Mouse (Mus musculus): ENCODE results near the gene Cdk4.

Cdk4 gene

GRCm38 (mm10) chr10:127063239-127063872, at the start of gene Cdk4:
Gene Cdk4 (plus strand): TSS chr10:127063534.
- peak; percentile 99 for DNase-seq

GRCm38 (mm10) chr10:127016488-127016887, 46.8 kb upstream of the Cdk4 start:
- no peak for DNase-seq

GRCm38 (mm10) chr10:127017071-127017470, 46.3 kb upstream of the Cdk4 start:
- DNase-seq: no peak

DNA sequence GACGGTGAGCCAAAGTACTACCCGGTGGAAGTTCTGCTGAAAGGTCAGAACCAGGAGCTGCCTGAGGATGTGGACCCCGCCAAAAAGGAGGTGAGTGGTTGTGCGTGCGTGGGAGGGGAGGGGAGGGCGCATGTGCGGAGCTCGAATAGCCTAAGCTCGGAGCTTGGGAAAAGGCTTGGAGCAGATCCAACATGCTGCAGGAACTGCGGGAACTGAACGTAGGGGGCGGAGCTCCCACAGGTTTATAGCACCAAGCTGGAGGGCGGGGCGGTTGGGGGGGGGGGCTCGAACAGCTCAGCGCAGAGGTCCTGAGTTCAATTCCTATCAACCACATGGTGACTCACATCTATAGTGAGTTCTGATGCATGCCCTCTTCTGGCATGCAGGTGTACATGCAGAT, 44.9 kb upstream of the Cdk4 start:
- DNase-seq: no peak

DNA sequence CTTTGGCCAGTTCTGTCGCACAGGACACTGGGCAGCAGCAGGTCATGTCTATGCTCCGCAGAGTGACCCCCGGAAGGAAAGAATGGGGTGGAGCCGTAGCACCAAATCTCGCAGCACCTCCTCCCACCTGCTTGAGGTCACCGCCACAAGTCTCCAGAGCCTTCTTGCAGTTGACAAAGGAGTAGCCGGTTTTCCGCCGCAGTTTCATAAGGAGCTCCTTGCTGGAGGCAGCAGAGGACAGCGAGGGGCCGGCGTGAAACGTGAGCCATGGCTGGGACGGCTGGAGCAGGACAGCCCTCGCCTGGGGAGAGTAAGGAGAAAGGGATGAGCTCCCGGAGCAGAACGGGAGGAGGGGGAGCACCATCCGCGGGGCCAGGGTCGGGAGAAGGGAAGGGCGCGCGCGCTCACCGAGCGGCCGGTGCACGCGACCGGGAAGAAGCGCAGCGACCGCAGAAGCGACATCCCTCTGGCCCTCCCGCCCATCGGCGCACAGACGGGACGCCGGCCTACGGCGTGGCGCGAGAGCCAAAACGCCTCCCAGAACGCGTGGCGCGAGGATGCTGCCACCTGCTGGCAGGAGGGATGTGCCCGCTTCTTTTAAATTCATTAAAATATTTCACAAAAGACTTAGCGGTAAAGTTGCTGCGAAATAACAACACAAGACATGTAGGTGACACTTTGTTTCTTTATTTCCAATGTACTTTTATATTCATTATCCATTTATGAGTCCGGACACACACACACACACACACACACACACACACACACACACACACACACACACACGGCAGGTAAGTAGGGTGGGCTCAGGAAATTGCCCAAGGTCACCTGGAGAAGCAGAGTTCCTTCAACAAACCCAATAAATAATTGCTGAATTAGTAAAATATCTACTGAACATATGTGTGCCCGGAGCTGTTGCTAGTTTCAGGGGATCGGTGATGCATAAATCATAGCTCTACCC, 32.7 kb upstream of the Cdk4 start, which contains the start of gene Tsfm:
Gene Tsfm (minus strand): TSS at position 505 of the 961 bp plus-strand sequence.
- peak; percentile 89 for DNase-seq

GRCm38 (mm10) chr10:127033301-127033741, 30.0 kb upstream of the Cdk4 start:
- DNase-seq: no peak

GRCm38 (mm10) chr10:127036273-127036672, 27.1 kb upstream of the Cdk4 start:
- DNase-seq: no peak

GRCm38 (mm10) chr10:127037641-127038040, 25.7 kb upstream of the Cdk4 start:
- no peak for DNase-seq

DNA sequence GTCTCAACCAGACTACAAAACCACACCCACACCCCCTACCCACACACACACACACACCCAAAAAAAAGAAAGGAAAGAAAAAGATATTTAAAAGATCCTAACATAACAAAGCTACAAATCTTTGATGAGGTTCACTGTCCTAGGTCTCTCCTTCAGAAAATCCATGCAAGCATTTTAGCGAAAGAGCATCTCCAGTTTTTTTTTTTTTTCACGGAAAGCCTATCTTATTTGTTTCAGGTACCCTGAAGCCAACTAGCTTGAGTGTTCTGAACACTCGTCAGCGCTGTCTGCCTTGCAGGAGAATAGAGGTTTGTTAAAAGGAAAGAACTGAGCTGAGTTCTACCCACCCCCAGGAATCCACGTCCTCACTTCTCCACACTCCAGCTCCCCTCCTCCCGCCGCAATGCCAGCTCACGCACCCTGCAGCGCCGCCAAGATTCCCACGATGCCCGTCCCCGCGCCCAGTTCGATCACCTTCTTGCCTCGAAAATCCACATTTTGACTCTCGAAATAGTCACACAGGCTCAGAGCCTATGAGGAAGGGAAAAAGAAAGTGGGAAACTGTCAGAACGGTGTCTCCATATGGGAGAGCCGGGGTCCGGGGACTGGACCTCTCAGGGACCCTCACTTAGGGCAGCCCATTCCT, 22.6 kb upstream of the Cdk4 start:
- DNase-seq: peak; percentile 30

DNA sequence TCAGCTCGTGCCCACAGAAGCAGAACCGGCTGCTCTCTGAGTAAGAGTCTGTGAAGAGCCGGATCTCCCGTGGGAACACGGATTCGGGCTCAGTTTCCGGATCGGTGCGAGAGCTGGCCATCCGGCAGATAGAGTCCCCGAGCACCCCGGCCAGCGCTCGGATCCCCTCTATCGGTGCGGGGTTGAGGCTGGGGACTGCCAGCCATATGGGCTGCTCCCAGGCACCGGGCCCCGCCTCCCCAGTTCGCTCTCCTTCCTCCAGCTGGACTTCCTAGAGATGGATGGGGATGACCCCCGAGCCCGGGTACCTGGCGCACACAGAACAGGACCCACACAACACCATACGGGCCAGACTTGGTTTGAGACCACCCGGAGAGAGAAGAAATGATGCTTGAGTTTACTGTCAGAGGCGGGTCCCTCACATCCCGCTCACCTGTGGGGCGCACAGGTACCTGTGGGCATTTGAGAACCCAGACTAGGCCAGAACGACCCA, 22.0 kb upstream of the Cdk4 start, which contains the start of the genes Mettl1 and Eef1akmt3:
Gene Mettl1 (plus strand): TSS at position 141 of the 493 bp plus-strand sequence.
Gene Eef1akmt3 (minus strand): TSS at position 240 of the 493 bp plus-strand sequence.
- no peak for DNase-seq

DNA sequence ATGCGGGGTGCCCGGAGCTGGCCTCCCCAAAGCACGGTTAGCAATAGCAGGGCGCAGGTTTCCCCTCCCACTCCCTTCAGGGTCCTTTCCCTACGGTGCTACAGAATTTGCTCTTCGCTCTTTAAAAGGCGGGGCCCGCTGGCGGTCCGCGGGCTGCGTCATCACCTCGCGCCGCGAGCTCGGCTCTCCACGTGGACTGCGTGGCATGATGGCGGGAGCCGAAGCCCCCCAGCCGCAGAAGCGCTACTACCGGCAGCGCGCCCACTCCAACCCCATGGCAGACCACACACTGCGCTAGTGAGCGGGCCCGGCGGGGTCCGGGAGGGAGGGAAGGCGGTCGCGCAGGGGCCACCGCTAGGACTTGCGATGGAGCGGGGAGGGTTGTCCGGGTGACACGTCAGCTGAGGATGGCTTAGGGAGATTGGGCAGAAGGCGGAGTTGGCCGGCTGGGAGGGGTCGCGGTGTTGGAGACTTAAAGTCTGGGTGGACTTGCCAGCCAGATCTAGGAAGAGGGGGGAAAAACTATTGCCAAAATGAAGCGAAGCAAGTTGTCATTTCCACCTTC, 21.5 kb upstream of the Cdk4 start:
- peak; percentile 82 for DNase-seq

GRCm38 (mm10) chr10:127042468-127043115, 20.7 kb upstream of the Cdk4 start:
- no peak for DNase-seq

GRCm38 (mm10) chr10:127043187-127043586, 20.1 kb upstream of the Cdk4 start:
- no peak for DNase-seq

- no peak for DNase-seq
These were observed 15.4 kb upstream of the Cdk4 start, which contains the start of gene Cyp27b1 for GRCm38 (mm10) chr10:127047954-127048353. Gene Cyp27b1 (plus strand): TSS chr10:127048250.

- no peak for DNase-seq
These were observed 14.5 kb upstream of the Cdk4 start for GRCm38 (mm10) chr10:127048608-127049394.

DNA sequence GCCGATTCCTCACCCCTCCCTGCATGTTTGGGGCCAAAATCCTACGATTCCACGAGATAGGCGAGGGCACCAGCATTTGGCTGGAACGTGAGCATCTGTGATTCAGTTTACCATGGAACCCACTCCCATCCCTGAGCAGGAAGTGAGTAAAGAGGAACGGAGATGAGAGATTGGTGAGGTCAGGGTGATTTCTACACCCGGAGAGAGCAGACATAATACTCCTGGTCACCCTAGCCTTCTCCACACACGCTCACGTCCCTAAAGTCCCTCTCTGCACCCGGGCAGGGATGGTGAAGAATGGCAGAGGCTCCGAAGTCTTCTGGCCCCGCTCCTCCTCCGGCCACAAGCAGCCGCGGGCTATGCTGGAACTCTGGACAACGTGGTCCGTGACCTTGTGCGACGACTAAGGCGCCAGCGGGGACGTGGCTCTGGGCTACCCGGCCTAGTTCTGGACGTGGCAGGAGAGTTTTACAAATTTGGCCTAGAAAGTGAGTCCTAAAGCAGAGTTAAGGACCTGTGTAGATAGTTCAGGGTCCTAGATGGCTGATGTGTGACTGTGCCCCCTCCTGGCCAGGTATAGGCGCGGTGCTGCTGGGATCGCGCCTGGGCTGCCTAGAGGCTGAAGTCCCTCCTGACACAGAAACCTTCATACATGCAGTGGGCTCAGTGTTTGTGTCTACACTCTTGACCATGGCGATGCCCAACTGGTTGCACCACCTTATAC, 13.8 kb upstream of the Cdk4 start:
- no peak for DNase-seq

DNA sequence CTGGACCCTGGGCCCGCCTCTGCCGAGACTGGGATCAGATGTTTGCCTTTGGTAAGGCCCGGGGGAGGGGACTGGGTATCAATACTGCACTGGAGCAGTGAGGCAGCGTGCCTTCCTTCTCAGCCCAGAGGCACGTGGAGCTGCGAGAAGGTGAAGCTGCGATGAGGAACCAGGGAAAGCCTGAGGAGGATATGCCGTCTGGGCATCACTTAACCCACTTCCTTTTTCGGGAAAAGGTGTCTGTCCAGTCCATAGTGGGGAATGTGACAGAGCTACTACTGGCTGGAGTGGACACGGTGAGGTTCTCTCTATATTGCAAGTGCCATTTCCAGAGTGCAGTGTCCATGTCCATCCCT, 13.2 kb upstream of the Cdk4 start:
- DNase-seq: no peak

DNA sequence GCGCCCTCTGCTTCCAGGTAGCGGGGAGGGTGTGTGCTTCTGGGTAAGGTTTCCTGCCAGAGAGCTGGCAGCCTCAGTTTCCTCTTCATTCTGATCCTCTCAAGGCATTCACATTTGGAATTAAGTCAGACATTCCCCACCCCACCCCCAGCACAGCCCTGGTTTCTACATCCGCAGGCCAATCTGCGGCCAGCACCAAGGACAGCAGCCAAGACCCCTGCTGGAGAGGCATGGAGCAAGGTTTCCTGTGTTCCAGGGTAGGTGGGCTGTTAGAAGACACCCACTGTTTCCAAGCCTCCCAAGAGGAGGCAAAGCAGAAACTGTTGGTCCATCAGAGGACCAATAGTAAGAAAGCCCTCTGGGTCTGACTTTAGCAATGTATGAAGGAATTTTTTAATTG, 8.7 kb upstream of the Cdk4 start:
- DNase-seq: no peak

DNA sequence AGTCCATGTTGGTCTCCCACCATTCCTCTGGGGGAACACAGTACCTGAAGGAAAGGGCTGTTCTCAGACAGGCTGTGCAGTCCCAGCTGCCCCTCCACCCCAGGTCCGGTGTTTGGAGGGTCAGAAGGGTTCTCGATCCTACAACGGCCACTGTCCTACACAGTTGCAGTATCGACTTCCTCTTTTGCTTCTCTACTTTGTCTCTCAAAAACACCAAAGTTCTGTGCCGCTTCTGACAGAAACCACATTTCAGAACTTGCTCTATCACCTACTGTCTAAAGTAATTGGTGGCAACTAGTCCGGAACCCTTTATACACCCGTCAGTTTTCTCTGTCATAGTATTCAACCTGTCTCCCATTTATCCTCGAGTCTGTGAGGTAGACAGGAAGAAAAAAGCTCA, 7.9 kb upstream of the Cdk4 start:
- DNase-seq: no peak

- no peak for DNase-seq
These were observed 6.8 kb upstream of the Cdk4 start for GRCm38 (mm10) chr10:127056490-127056889.

DNA sequence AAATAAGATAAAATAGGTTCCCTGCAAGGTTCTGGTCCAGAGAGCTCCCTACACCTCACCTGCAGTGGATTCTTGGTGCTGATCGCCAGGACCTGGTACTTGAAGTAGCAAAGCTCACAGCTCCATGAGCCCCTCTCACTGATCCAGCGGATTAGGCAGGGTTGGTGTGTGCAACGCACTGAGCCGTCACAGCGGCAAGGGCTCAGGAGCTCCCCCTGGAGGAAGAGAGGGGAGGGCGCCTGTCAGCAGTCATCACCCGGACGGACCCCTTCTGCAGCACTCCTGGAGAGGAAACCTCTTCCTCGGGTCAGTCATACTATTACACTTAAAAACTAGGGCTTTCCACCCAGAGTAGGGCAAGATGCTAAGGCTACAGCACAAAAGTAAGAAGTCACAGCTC, 5.2 kb upstream of the Cdk4 start:
- peak; percentile 75 for DNase-seq
